Comparison of ENCODE assay signal across 22 mouse cellular contexts in genomic region chr10:95021209-95021608, GRCm38 (mm10).
"Had no signal": no experiment of that assay in that cellular context is flagged by ENCODE, and none has a peak within 500 bp of the region (broad histone marks: within the 10 kb centered on the region; RNA-seq: fewer than 3 reads in every experiment).

No protein-coding gene starts in this region.

- H3K4me3 ChIP-seq: left cerebral cortex, adult 2 months; limb, embryonic 10.5 days; limb, embryonic 13.5 days; liver, embryonic 12.5 days; liver, embryonic 15.5 days; lung, embryonic 15.5 days; neural tube, embryonic 12.5 days; neural tube, embryonic 15.5 days; stomach, embryonic 15.5 days had no signal

- H3K27ac ChIP-seq: left cerebral cortex, adult 2 months; limb, embryonic 10.5 days; limb, embryonic 13.5 days; liver, embryonic 12.5 days; liver, embryonic 15.5 days; lung, embryonic 15.5 days; neural tube, embryonic 12.5 days; neural tube, embryonic 15.5 days; stomach, embryonic 15.5 days had no signal

- H3K36me3 ChIP-seq: limb, embryonic 10.5 days; limb, embryonic 13.5 days; liver, embryonic 12.5 days; liver, embryonic 15.5 days; lung, embryonic 15.5 days; neural tube, embryonic 12.5 days; neural tube, embryonic 15.5 days; stomach, embryonic 15.5 days had no signal

- H3K4me2 ChIP-seq: limb, embryonic 13.5 days; liver, embryonic 12.5 days; liver, embryonic 15.5 days; lung, embryonic 15.5 days; midbrain, embryonic 11.5 days; neural tube, embryonic 12.5 days; neural tube, embryonic 15.5 days; stomach, embryonic 15.5 days had no signal

- DNase-seq: kidney, adult 8-10 months; kidney, postnatal 36 days; layer of hippocampus, postnatal 36 days; liver; lung, adult 18-20 months; lung, postnatal 14 days; lung, postnatal 4 days; midbrain, embryonic 14.5 days; retina, postnatal 1 day; right cerebral cortex, postnatal 25 days; thymus, postnatal 25 days had no signal

- H3K27me3 ChIP-seq: limb, embryonic 13.5 days; liver, embryonic 12.5 days; liver, embryonic 15.5 days; lung, embryonic 15.5 days; neural tube, embryonic 12.5 days; neural tube, embryonic 15.5 days; stomach, embryonic 15.5 days had no signal

- ATAC-seq: intestine, postnatal 0 days; liver, embryonic 12.5 days had no signal

- H3K9me3 ChIP-seq: limb, embryonic 10.5 days; limb, embryonic 13.5 days; liver, embryonic 12.5 days; liver, embryonic 15.5 days; lung, embryonic 15.5 days; neural tube, embryonic 12.5 days; neural tube, embryonic 15.5 days; stomach, embryonic 15.5 days had no signal

- H3K4me1 ChIP-seq: limb, embryonic 10.5 days; limb, embryonic 13.5 days; liver, embryonic 12.5 days; liver, embryonic 15.5 days; lung, embryonic 15.5 days; neural tube, embryonic 12.5 days; stomach, embryonic 15.5 days had no signal

- H3K9ac ChIP-seq: limb, embryonic 13.5 days; liver, embryonic 12.5 days; liver, embryonic 15.5 days; lung, embryonic 15.5 days; neural tube, embryonic 12.5 days; neural tube, embryonic 15.5 days; stomach, embryonic 15.5 days had no signal
